Comparison of ENCODE assay signal across 17 mouse cellular contexts in genomic region chr13:23928637-23929036, GRCm38 (mm10). TPM values are rescaled to one million over a fixed set of nuclear protein-coding genes. Genes with fewer than 3 reads are reported as not detected.
DNase-seq lines count a peak whose midpoint lies in the region; ATAC-seq lines count a peak whose summit lies in the region.
"Had no signal": no experiment of that assay in that cellular context is flagged by ENCODE, and none has a peak within 500 bp of the region (broad histone marks: within the 10 kb centered on the region; RNA-seq: fewer than 3 reads in every experiment).

No protein-coding gene starts in this region.

- peaks cover 0 to 5% of the 10 kb centered on the region in 2 experiments; a peak in 1 of 4 replicates for H3K4me1 ChIP-seq in heart, embryonic 14.5 days (ENCODE audit: control insufficient read depth in 2 of 2, insufficient read depth in 2 of 2, low read length in 2 of 2)
- peaks cover 7% of the 10 kb centered on the region; the same call in 1 of the 2 replicates for H3K4me1 ChIP-seq in liver, embryonic 12.5 days
- H3K4me1 ChIP-seq: hindbrain, embryonic 12.5 days had no signal

- H3K27ac ChIP-seq in heart, embryonic 14.5 days (replicated peaks in 1 of 2; ENCODE audit: control insufficient read depth in 1 of 2, insufficient read depth in 1 of 2, low read depth in 2 of 2, low read length in 2 of 2) = no peak overlapping the region
- H3K27ac ChIP-seq in liver, embryonic 12.5 days = no peak overlapping the region
- H3K27ac ChIP-seq: hindbrain, embryonic 12.5 days; limb, embryonic 15.5 days had no signal

- no peak for DNase-seq in heart, adult 11 months
- peak; percentile 56 for DNase-seq in NIH3T3 (ENCODE audit: low read depth)
- DNase-seq in lung, postnatal 25 days (ENCODE audit: low spot score) = peak; percentile 30
- DNase-seq in right cerebral cortex, postnatal 36 days (ENCODE audit: low spot score in 2 of 2) = no peak
- no peak for DNase-seq in MN1 (ENCODE audit: low spot score)
- DNase-seq: embryo, embryonic 11 days; gastrocnemius, postnatal 14 days; kidney, postnatal 25 days; layer of hippocampus, postnatal 36 days; thymus, adult 18-20 months had no signal

- no peaks in the 10 kb centered on the region for H3K9me3 ChIP-seq in heart, embryonic 14.5 days (ENCODE audit: control insufficient read depth, low read length)
- H3K9me3 ChIP-seq in liver, embryonic 12.5 days (replicated peaks) = no peaks in the 10 kb centered on the region
- H3K9me3 ChIP-seq: hindbrain, embryonic 12.5 days; limb, embryonic 15.5 days had no signal

- 49% methylated on average over 3 of the region's 3 CpGs for WGBS in heart, embryonic 14.5 days
- 53% methylated on average over 3 of the region's 3 CpGs for WGBS in liver, embryonic 12.5 days (ENCODE audit: insufficient replicate concordance)

- no peaks in the 10 kb centered on the region for H3K36me3 ChIP-seq in heart, embryonic 14.5 days (ENCODE audit: control insufficient read depth, insufficient read depth, low read length)
- H3K36me3 ChIP-seq in liver, embryonic 12.5 days = no peaks in the 10 kb centered on the region
- H3K36me3 ChIP-seq: hindbrain, embryonic 12.5 days; limb, embryonic 15.5 days had no signal

- no peak overlapping the region for H3K9ac ChIP-seq in heart, embryonic 14.5 days (ENCODE audit: low read length)
- H3K9ac ChIP-seq in liver, embryonic 12.5 days = no peak overlapping the region
- H3K9ac ChIP-seq: hindbrain, embryonic 12.5 days; limb, embryonic 15.5 days had no signal

- H3K4me2 ChIP-seq in heart, embryonic 14.5 days (ENCODE audit: low read length) = peak overlapping the region; percentile 2; the same call in 1 of the 2 replicates
- H3K4me2 ChIP-seq in liver, embryonic 12.5 days = peak overlapping the region; percentile 15; the same call in 1 of the 2 replicates
- H3K4me2 ChIP-seq: hindbrain, embryonic 12.5 days; limb, embryonic 15.5 days had no signal

- ATAC-seq in heart, embryonic 14.5 days (ENCODE audit: insufficient number of reproducible peaks, insufficient read depth, low FRiP score, low read depth) = no peak
- no peak for ATAC-seq in liver, embryonic 12.5 days
- ATAC-seq: midbrain, embryonic 16.5 days had no signal

- H3K27me3 ChIP-seq in heart, embryonic 14.5 days (ENCODE audit: control insufficient read depth, insufficient read depth, low read length) = no peaks in the 10 kb centered on the region
- no peaks in the 10 kb centered on the region; the same call in 1 of the 2 replicates for H3K27me3 ChIP-seq in liver, embryonic 12.5 days (replicated peaks)
- H3K27me3 ChIP-seq: hindbrain, embryonic 12.5 days; limb, embryonic 15.5 days had no signal

- H3K4me3 ChIP-seq in heart, embryonic 14.5 days (ENCODE audit: control insufficient read depth in 1 of 2, insufficient read depth in 1 of 2, low read depth in 1 of 2, low read length in 2 of 2) = no peak overlapping the region
- H3K4me3 ChIP-seq in liver, embryonic 12.5 days = no peak overlapping the region
- H3K4me3 ChIP-seq: hindbrain, embryonic 12.5 days; limb, embryonic 15.5 days had no signal

RNA-seq across cellular contexts. Expression of gene Hist1h2ba, which starts 5.3 kb away (rescaled TPM):
- not detected in 2 replicates for polyA plus RNA-seq in heart, embryonic 14.5 days (2014; fragmentation: Nextera tagmentation; extraction: Ambion mirVana)
- polyA plus RNA-seq in liver, embryonic 12.5 days (2016; fragmentation: Nextera tagmentation; extraction: Ambion mirVana) = not detected in 2 replicates
- polyA plus RNA-seq: forebrain, embryonic 11.5 days; hindbrain, embryonic 12.5 days; limb, embryonic 15.5 days; midbrain, embryonic 16.5 days; neural tube, embryonic 14.5 days had no signal

RNA-seq across cellular contexts. Expression of gene Hist1h2aa, which starts 5.6 kb away (rescaled TPM):
- polyA plus RNA-seq in heart, embryonic 14.5 days (2014; fragmentation: Nextera tagmentation; extraction: Ambion mirVana) = not detected in 2 replicates
- not detected in 2 replicates for polyA plus RNA-seq in liver, embryonic 12.5 days (2016; fragmentation: Nextera tagmentation; extraction: Ambion mirVana)
- polyA plus RNA-seq: forebrain, embryonic 11.5 days; hindbrain, embryonic 12.5 days; limb, embryonic 15.5 days; midbrain, embryonic 16.5 days; neural tube, embryonic 14.5 days had no signal

RNA-seq across cellular contexts. Expression of gene Slc17a4, which starts 13.8 kb away (rescaled TPM):
- polyA plus RNA-seq in heart, embryonic 14.5 days (2014; fragmentation: Nextera tagmentation; extraction: Ambion mirVana) = not detected in 2 replicates
- 0.06 TPM in 1 of 2 replicates, not detected in the other for polyA plus RNA-seq in liver, embryonic 12.5 days (2016; fragmentation: Nextera tagmentation; extraction: Ambion mirVana)
- polyA plus RNA-seq: forebrain, embryonic 11.5 days; limb, embryonic 15.5 days; midbrain, embryonic 16.5 days had no signal

Comparison
In these comparisons a context has a peak if more than half of its experiments do, and no peak if none do; other contexts are left out.
1. DNase-seq: peak in NIH3T3 (single experiment) and lung, postnatal 25 days (single experiment); none in heart, adult 11 months (single experiment), right cerebral cortex, postnatal 36 days (0 of 2) and MN1 (single experiment).